20 mouse cellular contexts compared by ENCODE assay signal in the genomic region with DNA sequence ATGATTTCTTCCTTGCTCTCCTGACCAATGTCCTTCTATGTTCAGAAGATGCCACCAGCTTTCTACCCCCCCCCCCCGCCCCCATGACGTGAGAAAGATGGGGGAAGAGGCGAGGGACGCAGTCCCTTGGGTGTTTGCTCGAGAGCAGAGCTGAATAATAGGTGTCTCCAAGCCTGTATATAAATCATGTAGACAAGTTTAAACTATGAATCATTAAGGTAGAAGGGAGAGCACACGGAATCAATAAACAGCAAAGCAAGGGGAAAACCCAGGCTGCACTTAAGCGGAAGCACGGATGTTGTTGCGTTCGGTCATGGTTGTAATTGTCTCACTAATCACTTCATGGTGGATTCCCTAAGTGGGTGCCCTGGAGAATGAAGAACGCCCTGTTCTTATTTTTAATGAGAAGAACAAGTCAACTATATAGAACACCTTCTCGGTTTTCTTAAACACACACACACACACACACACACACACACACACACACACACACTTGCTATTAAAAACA.
DNase-seq lines count a peak whose midpoint lies in the region; ATAC-seq and TF ChIP-seq lines count a peak whose summit lies in the region.
"Had no signal": no experiment of that assay in that cellular context is flagged by ENCODE, and none has a peak within 500 bp of the region (broad histone marks: within the 10 kb centered on the region; RNA-seq: fewer than 3 reads in every experiment).

No protein-coding gene starts in this region.

- intact Hi-C loops in left cerebral cortex, adult 2 months (cut with DNase I), result no loop called here

- 47% methylated on average over 12 of the region's 12 CpGs for WGBS in hindbrain, embryonic 13.5 days
- WGBS in limb, embryonic 12.5 days, result 36% methylated on average over 12 of the region's 12 CpGs

- no peaks in the 10 kb centered on the region for H3K9me3 ChIP-seq in hindbrain, embryonic 13.5 days
- no peaks in the 10 kb centered on the region for H3K9me3 ChIP-seq in limb, embryonic 12.5 days
- H3K9me3 ChIP-seq: forebrain, embryonic 15.5 days; heart, embryonic 12.5 days; liver, embryonic 13.5 days had no signal

- DNase-seq in testis, postnatal 10 days (ENCODE audit: low spot score), result peak; percentile 25
- no peak for DNase-seq in testis, postnatal 14 days (ENCODE audit: low spot score)
- DNase-seq in kidney, postnatal 25 days, result no peak
- DNase-seq in right cerebral cortex, postnatal 10 days (ENCODE audit: low spot score in 2 of 2), result no peak
- no peak for DNase-seq in left cerebral cortex, adult 2 months (ENCODE audit: extremely low spot score in 1 of 2, low spot score in 2 of 2)
- DNase-seq: adrenal gland, postnatal 10 days; cerebellum, adult 18-20 months; heart, postnatal 10 days; kidney, adult 11 months; liver, embryonic 13.5 days; lung, adult 2 months; right cerebral cortex, postnatal 14 days; spleen, adult 18-20 months; thymus, adult 18-20 months; thymus, postnatal 36 days had no signal

- 0 out of 2 replicates have a peak, but pooled peaks have one; percentile 43 for ATAC-seq in hindbrain, embryonic 13.5 days (ENCODE audit: low FRiP score)
- ATAC-seq in limb, embryonic 12.5 days (ENCODE audit: insufficient number of reproducible peaks, insufficient read depth, low FRiP score, low TSS enrichment, low read depth), result no peak

- H3K27me3 ChIP-seq in hindbrain, embryonic 13.5 days, result no peaks in the 10 kb centered on the region
- H3K27me3 ChIP-seq in limb, embryonic 12.5 days, result peaks cover 2% of the 10 kb centered on the region; the same call in 1 of the 2 replicates
- H3K27me3 ChIP-seq: forebrain, embryonic 15.5 days; heart, embryonic 12.5 days; liver, embryonic 13.5 days had no signal

- no peak overlapping the region for H3K9ac ChIP-seq in hindbrain, embryonic 13.5 days
- no peak overlapping the region for H3K9ac ChIP-seq in limb, embryonic 12.5 days (replicated peaks)
- H3K9ac ChIP-seq: forebrain, embryonic 15.5 days; heart, embryonic 12.5 days; liver, embryonic 13.5 days had no signal

- no peaks in the 10 kb centered on the region for H3K36me3 ChIP-seq in hindbrain, embryonic 13.5 days
- H3K36me3 ChIP-seq in limb, embryonic 12.5 days, result no peaks in the 10 kb centered on the region
- H3K36me3 ChIP-seq: forebrain, embryonic 15.5 days; heart, embryonic 12.5 days; liver, embryonic 13.5 days had no signal

- no peak for TF ChIP-seq CTCF in left cerebral cortex, adult 2 months (IDR thresholded peaks at IDR 0.05)

- H3K4me3 ChIP-seq in hindbrain, embryonic 13.5 days, result no peak overlapping the region
- no peak overlapping the region for H3K4me3 ChIP-seq in limb, embryonic 12.5 days (replicated peaks)
- no peak overlapping the region for H3K4me3 ChIP-seq in left cerebral cortex, adult 2 months
- H3K4me3 ChIP-seq: forebrain, embryonic 15.5 days; heart, embryonic 12.5 days; liver, embryonic 13.5 days had no signal

- 0 out of 2 replicates have a peak overlapping the region, but pooled peaks have one; percentile 13 for H3K4me2 ChIP-seq in hindbrain, embryonic 13.5 days
- peak overlapping the region; percentile 19; the same call in 1 of the 2 replicates for H3K4me2 ChIP-seq in limb, embryonic 12.5 days
- H3K4me2 ChIP-seq: forebrain, embryonic 15.5 days; heart, embryonic 12.5 days; liver, embryonic 13.5 days had no signal

- H3K4me1 ChIP-seq in hindbrain, embryonic 13.5 days (replicated peaks), result peaks cover 19% of the 10 kb centered on the region
- H3K4me1 ChIP-seq in limb, embryonic 12.5 days (replicated peaks), result peaks cover 13% of the 10 kb centered on the region
- H3K4me1 ChIP-seq: forebrain, embryonic 15.5 days; heart, embryonic 12.5 days; liver, embryonic 13.5 days had no signal

- peak overlapping the region; percentile 71 for H3K27ac ChIP-seq in hindbrain, embryonic 13.5 days
- H3K27ac ChIP-seq in limb, embryonic 12.5 days, result no peak overlapping the region
- H3K27ac ChIP-seq in left cerebral cortex, adult 2 months, result no peak overlapping the region
- H3K27ac ChIP-seq: forebrain, embryonic 15.5 days; kidney, postnatal 0 days; liver, embryonic 13.5 days had no signal
